Mouse (Mus musculus): ENCODE results near the gene Kcna5. TPM values are rescaled to one million over a fixed set of nuclear protein-coding genes. Genes with fewer than 3 reads are reported as not detected.

The Kcna5 gene
- polyA plus RNA-seq (2012; rRNA removed), result 0.62 and 0.78 TPM in 2 replicates

DNA sequence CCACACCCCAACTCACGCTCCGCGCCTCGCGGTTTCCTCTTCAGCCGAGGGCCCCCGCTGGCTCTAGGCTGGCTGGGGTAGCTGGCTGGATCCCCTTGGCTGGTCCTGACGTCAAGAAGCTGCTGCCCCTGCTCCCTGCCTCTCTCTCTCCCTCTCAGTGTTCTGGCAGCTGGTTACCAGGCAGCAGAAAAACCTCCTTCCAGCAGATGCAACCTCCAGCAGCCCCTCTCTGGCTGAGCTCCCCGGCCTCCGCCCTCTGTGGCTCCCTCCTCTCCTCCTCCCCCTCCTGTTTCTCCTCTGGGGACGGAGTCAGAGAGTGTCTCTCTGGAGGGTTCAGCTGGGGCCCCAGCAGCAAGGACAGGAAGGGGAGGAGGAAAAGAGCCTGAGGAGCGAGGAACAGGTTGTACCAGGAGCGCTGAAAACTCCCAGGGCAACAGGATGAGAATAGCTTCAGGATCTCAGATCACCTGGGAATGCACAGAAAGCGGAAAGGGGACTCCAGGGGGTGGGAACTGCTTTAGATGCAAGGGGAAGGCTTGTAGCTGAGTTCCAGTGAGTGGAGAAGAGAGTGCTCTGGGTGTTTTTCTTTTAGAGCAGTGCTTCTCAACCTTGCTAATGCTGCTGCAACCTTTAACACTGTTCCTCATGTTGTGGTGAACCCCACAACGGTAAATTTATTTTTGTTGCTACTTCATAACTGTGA lies at the start of gene Kcna5:
TSS of gene Kcna5 (minus strand) at position 205 of the 703 bp plus-strand sequence.
- no peak for DNase-seq (ENCODE audit: low spot score)

- DNase-seq (ENCODE audit: low spot score), result peak; percentile 26
These were observed 47.9 kb upstream of the Kcna5 start for GRCm38 (mm10) chr6:126583075-126583474.

- no peak for DNase-seq (ENCODE audit: low spot score)
These were observed 46.4 kb upstream of the Kcna5 start for GRCm38 (mm10) chr6:126581632-126582031.

GRCm38 (mm10) chr6:126580571-126580970 lies 45.4 kb upstream of the Kcna5 start:
- no peak for DNase-seq (ENCODE audit: low spot score)

DNA sequence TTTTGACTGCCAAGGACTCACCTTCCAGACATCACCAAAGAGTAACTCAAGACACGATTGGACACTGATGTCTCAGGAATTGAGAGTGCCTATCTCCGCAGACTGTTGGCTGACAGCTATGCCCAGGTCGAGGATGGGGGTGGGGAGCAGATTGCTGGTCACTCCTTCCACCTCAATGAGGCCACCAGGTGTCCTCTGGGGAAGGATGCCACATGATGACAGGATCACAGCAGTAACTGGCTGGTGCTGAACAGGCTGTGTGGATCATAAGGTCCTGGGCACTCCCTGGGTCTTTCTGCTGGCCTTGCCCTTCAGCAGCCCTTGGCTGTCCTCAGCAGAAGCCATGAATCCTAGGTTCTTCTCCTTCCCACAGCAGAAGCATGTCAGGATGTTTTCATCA lies 42.2 kb upstream of the Kcna5 start:
- no peak for DNase-seq (ENCODE audit: low spot score)

DNA sequence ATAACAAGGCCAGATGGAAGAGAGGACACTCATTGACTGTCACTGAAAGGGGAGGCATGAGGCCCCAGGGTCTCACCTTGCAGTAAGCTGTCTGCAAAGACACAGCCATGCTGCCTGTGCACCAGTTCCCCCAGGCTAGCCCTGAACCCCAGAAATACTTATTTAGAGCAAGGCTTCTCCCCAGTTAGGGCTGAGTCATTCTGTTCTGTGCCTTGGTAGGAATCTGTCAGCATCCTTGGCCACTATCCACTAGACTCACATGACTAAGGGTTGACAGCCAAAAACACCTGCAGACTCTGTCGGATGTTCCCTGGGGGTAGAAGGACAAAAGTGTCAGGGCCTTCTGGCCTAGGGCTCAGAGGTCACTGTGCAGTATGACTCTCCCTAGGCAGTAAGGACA lies 41.4 kb upstream of the Kcna5 start:
- no peak for DNase-seq (ENCODE audit: low spot score)

DNA sequence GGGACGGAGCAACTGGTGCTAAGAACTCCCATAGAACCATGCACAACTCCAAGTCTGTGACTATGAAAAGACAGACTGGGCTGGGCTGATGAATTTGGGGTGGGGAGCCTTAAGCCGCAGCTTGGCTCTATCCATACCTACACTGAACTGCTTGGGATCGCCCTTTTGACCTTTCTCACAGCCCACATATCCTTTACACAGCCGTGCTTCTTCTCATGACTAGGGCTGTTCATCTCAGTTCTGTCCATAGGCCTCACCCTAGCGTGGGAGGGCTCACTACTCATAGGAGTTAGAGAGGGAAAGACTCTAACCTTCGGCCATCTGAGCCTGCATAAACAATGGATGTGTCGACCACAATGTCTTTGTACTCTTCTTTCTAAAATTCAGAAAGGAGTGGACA lies 39.6 kb upstream of the Kcna5 start:
- DNase-seq (ENCODE audit: low spot score), result no peak

DNA sequence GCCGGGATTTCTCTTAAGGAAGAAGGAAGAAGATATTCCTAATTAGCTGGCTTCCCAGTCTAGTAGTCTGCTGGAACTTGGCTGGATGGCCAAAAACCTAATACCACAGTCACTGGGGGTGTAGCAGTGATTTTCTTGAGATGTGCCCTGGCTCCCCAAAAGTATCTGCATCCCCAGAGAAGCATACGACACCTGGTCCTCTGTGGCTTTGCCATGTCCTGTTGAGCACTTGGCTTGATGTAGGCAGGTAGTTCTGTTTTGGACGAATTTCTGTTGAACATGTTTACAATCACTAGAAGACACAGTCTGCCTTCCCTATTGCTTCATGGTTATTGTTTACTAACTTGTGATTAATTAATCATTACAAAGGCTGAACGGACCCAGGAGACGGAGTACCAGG lies 37.8 kb upstream of the Kcna5 start:
- DNase-seq (ENCODE audit: low spot score), result no peak

GRCm38 (mm10) chr6:126569809-126570208 lies 34.6 kb upstream of the Kcna5 start:
- no peak for DNase-seq (ENCODE audit: low spot score)

GRCm38 (mm10) chr6:126568046-126568830 lies 33.0 kb upstream of the Kcna5 start:
- no peak for DNase-seq (ENCODE audit: low spot score)

DNA sequence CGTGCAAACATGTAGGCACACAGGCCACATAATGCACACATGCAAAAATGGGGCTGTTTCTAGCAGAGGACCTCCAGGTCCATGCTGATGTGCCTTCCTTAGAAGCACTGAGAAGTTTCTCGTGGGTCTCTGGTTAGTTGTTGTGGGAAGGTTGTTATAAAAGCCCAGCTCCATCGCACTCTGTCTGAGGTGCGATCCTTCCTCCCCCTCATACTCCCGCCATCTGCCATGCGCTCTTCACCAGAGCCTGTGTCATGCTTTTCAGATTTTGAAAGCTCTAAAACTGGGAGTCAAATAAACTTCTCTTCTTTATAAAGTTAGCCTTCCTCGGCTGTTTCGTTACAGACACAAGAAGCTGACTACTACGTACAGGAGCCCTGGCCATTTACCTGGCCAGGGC lies 32.1 kb upstream of the Kcna5 start:
- DNase-seq (ENCODE audit: low spot score), result no peak

- DNase-seq (ENCODE audit: low spot score), result no peak
These were observed 29.2 kb upstream of the Kcna5 start for GRCm38 (mm10) chr6:126564376-126564775.

GRCm38 (mm10) chr6:126563898-126564297 lies 28.7 kb upstream of the Kcna5 start:
- peak; percentile 63 for DNase-seq (ENCODE audit: low spot score)

DNA sequence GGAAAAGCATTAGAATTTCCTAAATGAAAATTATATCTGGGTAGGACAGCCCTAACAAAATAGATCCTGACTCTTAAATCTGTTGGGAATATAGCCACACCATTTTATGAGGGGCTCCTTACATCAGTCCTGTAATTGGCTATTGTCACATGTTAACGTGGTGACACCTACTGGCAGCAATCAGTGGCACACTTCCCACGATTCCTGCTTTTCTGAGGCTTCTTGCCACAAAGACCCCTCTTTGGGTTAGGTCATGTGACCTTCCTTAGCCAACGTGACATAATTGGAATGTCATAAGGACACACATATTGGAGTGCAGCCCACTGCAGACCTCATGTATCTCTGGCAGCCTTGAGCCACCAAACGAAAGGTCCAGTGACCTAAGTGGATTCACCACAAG lies 26.5 kb upstream of the Kcna5 start:
- DNase-seq (ENCODE audit: low spot score), result no peak

DNA sequence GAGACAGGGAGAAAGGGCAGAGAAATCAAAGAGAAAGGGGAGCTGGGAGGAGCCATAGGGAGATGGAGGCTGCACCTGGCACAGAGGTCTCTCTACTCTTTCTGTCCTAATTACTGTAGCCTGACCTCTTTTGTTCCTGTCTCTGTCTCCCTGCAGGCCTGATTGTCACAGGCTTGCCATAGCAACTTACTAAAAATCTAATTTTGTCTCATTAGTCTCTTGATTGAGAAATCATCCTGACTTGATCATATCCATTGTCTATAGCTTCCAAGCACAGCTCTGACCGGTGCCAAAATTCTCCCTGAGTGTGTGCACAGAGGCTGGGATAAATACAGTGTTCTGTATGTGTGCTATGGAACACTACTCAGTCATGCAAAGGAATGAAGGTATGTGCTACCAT lies 25.5 kb upstream of the Kcna5 start:
- no peak for DNase-seq (ENCODE audit: low spot score)

GRCm38 (mm10) chr6:126560036-126560435 lies 24.8 kb upstream of the Kcna5 start:
- DNase-seq (ENCODE audit: low spot score), result no peak

GRCm38 (mm10) chr6:126558276-126558675 lies 23.1 kb upstream of the Kcna5 start:
- DNase-seq (ENCODE audit: low spot score), result no peak

- DNase-seq (ENCODE audit: low spot score), result no peak
These were observed 18.6 kb upstream of the Kcna5 start for GRCm38 (mm10) chr6:126553812-126554211.

DNA sequence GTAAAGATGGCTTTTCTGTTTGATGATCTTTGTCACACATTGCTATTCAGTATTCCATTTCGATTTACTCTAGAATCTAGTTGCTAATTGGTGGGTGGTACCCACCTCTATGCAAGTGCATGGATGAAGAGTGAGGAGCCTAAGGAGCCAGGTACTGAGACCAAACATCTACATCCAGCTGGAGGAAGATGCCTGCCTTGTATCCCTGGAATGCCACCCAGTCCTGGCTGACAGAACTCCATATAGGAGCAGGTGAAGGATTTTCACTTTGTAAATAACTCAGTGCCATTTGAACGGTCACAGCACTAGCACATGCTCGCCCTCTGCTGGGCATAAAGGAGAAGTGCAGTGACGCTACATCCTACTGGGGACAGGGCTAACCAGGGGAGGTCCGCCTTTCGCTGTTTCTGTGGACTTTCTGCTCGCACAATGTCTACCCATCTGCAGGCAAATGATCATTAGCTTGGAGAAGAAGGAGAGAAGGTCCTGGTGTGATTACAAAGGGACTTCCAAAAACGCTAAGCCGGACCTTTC lies 16.7 kb upstream of the Kcna5 start:
- no peak for DNase-seq (ENCODE audit: low spot score)

- no peak for DNase-seq (ENCODE audit: low spot score)
These were observed 9.2 kb upstream of the Kcna5 start for GRCm38 (mm10) chr6:126544107-126545036.

DNA sequence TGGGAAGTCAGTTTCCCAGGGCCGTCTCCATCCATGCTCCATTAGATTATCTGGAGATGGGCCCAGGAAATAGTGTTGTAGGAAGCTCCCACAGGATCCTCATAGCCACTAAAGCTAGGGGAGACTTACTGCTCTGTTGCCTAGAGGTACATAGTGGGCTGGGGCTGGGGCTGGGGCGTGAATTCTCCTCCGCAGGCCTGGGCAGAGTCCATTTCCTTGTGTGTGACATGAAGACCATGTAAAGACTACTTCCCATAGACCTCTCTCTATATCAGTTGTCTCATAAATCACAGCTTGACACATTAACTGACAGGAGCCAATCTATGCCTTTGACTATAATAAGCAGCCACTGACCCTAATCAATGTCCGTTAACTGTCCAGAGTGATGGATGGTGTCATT lies 7.5 kb upstream of the Kcna5 start:
- DNase-seq (ENCODE audit: low spot score), result no peak

- DNase-seq (ENCODE audit: low spot score), result no peak
These were observed 2.3 kb upstream of the Kcna5 start for GRCm38 (mm10) chr6:126537512-126537911.

Measured in urinary bladder, adult 2 months (tissue).